Mouse (Mus musculus): Measurements from ENCODE around the gene Filip1. TPM values are rescaled to one million over a fixed set of nuclear protein-coding genes. Genes with fewer than 3 reads are reported as not detected.

The Filip1 gene
- polyA plus RNA-seq, 2 experiments = 0.29 to 0.37 TPM

- 6% methylated on average over 7 of the region's 7 CpGs for WGBS (ENCODE audit: insufficient replicate concordance)
- Histone ChIP-seq H3K4me1 (replicated peaks; ENCODE audit: control insufficient read depth in 2 of 2, insufficient read depth in 2 of 2, low read length in 1 of 2) (peaks cover 0 to 7% of the 10 kb centered on the region in 2 experiments; a peak in 2 of 4 replicates), H3K4me2 (ENCODE audit: low read depth) (no peak overlapping the region), H3K4me3 (ENCODE audit: insufficient read depth in 1 of 2, low read depth in 2 of 2, low read length in 2 of 2) (no peak overlapping the region), H3K27ac (no peak overlapping the region), H3K9me3 (ENCODE audit: control insufficient read depth, low read length) (no peaks in the 10 kb centered on the region), H3K9ac (replicated peaks) (no peak overlapping the region), H3K36me3 (replicated peaks; ENCODE audit: control insufficient read depth, insufficient read depth, low read depth) (no peaks in the 10 kb centered on the region), H3K27me3 (ENCODE audit: control insufficient read depth, insufficient read depth, low read length) (no peaks in the 10 kb centered on the region)
- TF ChIP-seq CTCF (IDR thresholded peaks at IDR 0.05; ENCODE audit: low read depth) (no peak), EP300 (IDR thresholded peaks at IDR 0.05; ENCODE audit: low read depth) (no peak)
- DNase-seq (ENCODE audit: low read depth in 3 of 3, low spot score in 3 of 3) (no peak), ATAC-seq (ENCODE audit: insufficient read depth) (no peak)
These were observed 93.3 kb downstream of the Filip1 start for GRCm38 (mm10) chr9:79919303-79919721.

- peaks cover 0 to 7% of the 10 kb centered on the region in 2 experiments; a peak in 2 of 4 replicates for H3K4me1 ChIP-seq (replicated peaks; ENCODE audit: control insufficient read depth in 2 of 2, insufficient read depth in 2 of 2, low read length in 1 of 2)
- no peak overlapping the region for H3K4me2 ChIP-seq (ENCODE audit: low read depth)
- WGBS (ENCODE audit: insufficient replicate concordance) = 47% methylated on average over 10 of the region's 10 CpGs
- no peaks in the 10 kb centered on the region for H3K9me3 ChIP-seq (ENCODE audit: control insufficient read depth, low read length)
- H3K4me3 ChIP-seq (ENCODE audit: insufficient read depth in 1 of 2, low read depth in 2 of 2, low read length in 2 of 2) = no peak overlapping the region
- DNase-seq (ENCODE audit: low read depth in 3 of 3, low spot score in 3 of 3) (no peak), ATAC-seq (ENCODE audit: insufficient read depth) (no peak)
- H3K27me3 ChIP-seq (ENCODE audit: control insufficient read depth, insufficient read depth, low read length) = no peaks in the 10 kb centered on the region
- no peak overlapping the region for H3K9ac ChIP-seq (replicated peaks)
- no peak overlapping the region for H3K27ac ChIP-seq
- H3K36me3 ChIP-seq (replicated peaks; ENCODE audit: control insufficient read depth, insufficient read depth, low read depth) = no peaks in the 10 kb centered on the region
- no peak for TF ChIP-seq EP300 (IDR thresholded peaks at IDR 0.05; ENCODE audit: low read depth)
- TF ChIP-seq CTCF (IDR thresholded peaks at IDR 0.05; ENCODE audit: low read depth) = no peak
These were observed 94.1 kb downstream of the Filip1 start for GRCm38 (mm10) chr9:79918325-79919117.

DNA sequence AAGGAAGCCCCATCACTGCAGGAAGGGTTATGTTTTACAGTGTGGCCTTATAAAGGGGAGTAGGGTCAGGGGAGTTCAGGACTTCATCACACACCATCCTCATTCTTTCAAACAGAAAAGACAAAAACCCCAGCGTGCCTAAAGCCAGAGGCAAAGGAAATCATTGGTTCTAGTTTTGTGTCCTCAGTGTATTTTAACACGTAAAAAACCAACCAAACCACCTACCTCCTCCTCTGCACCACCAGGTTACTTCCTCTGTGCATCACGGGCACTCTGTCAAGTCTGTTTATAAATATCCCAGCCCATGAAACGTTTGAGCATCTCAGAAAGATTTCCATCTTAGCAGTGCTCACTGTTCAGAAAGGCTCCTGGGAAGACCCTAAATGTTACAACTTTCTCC lies 98.4 kb downstream of the Filip1 start:
- H3K4me3 ChIP-seq (ENCODE audit: insufficient read depth in 1 of 2, low read depth in 2 of 2, low read length in 2 of 2) = no peak overlapping the region
- peaks cover 0 to 5% of the 10 kb centered on the region in 2 experiments; a peak in 2 of 4 replicates for H3K4me1 ChIP-seq (replicated peaks; ENCODE audit: control insufficient read depth in 2 of 2, insufficient read depth in 2 of 2, low read length in 1 of 2)
- no peaks in the 10 kb centered on the region for H3K9me3 ChIP-seq (ENCODE audit: control insufficient read depth, low read length)
- H3K9ac ChIP-seq (replicated peaks) = no peak overlapping the region
- WGBS (ENCODE audit: insufficient replicate concordance) = 18% methylated on average over 4 of the region's 4 CpGs
- no peaks in the 10 kb centered on the region for H3K27me3 ChIP-seq (ENCODE audit: control insufficient read depth, insufficient read depth, low read length)
- H3K4me2 ChIP-seq (ENCODE audit: low read depth) = no peak overlapping the region
- no peak for ATAC-seq (ENCODE audit: insufficient read depth)
- TF ChIP-seq CTCF (IDR thresholded peaks at IDR 0.05; ENCODE audit: low read depth) (no peak), EP300 (IDR thresholded peaks at IDR 0.05; ENCODE audit: low read depth) (no peak)
- no peak overlapping the region for H3K27ac ChIP-seq
- DNase-seq (ENCODE audit: low read depth in 3 of 3, low spot score in 3 of 3) = no peak
- H3K36me3 ChIP-seq (replicated peaks; ENCODE audit: control insufficient read depth, insufficient read depth, low read depth) = no peaks in the 10 kb centered on the region

DNA sequence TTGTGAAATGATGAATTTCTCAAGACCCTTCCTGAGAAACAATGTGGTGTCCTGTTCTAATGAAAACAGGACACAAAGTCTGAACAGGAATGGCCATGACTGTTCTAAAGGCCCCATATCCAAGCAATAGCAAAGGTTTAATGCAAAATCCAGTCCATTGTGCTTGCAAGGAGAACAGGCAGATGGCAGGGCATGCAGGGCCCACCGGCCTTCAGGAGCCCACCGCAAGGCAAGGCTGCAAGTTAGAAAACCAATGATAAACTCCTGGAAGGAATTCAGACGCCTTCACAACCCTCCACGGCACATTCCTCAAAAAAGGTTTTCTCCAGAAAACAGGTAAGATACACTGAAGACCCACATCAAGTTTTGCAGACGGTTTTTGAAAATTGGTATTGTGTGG lies 99.7 kb downstream of the Filip1 start:
- Histone ChIP-seq H3K9me3 (ENCODE audit: control insufficient read depth, low read length) (no peaks in the 10 kb centered on the region), H3K4me3 (ENCODE audit: insufficient read depth in 1 of 2, low read depth in 2 of 2, low read length in 2 of 2) (no peak overlapping the region), H3K36me3 (replicated peaks; ENCODE audit: control insufficient read depth, insufficient read depth, low read depth) (no peaks in the 10 kb centered on the region), H3K9ac (replicated peaks) (no peak overlapping the region), H3K4me2 (ENCODE audit: low read depth) (no peak overlapping the region), H3K4me1 (replicated peaks; ENCODE audit: control insufficient read depth in 2 of 2, insufficient read depth in 2 of 2, low read length in 1 of 2) (no peaks in the 10 kb centered on the region), H3K27ac (no peak overlapping the region), H3K27me3 (ENCODE audit: control insufficient read depth, insufficient read depth, low read length) (no peaks in the 10 kb centered on the region)
- ATAC-seq (ENCODE audit: insufficient read depth) = no peak
- DNase-seq (ENCODE audit: low read depth in 3 of 3, low spot score in 3 of 3) = no peak
- TF ChIP-seq EP300 (IDR thresholded peaks at IDR 0.05; ENCODE audit: low read depth) (no peak), CTCF (IDR thresholded peaks at IDR 0.05; ENCODE audit: low read depth) (no peak)
- 65% methylated on average over 5 of the region's 5 CpGs for WGBS (ENCODE audit: insufficient replicate concordance)

GRCm38 (mm10) chr9:79910166-79910565 lies 102.5 kb downstream of the Filip1 start:
- ATAC-seq (ENCODE audit: insufficient read depth) (no peak), DNase-seq (ENCODE audit: low read depth in 3 of 3, low spot score in 3 of 3) (no peak)
- Histone ChIP-seq H3K36me3 (replicated peaks; ENCODE audit: control insufficient read depth, insufficient read depth, low read depth) (no peaks in the 10 kb centered on the region), H3K9ac (replicated peaks) (no peak overlapping the region), H3K4me2 (ENCODE audit: low read depth) (no peak overlapping the region), H3K27ac (no peak overlapping the region), H3K9me3 (ENCODE audit: control insufficient read depth, low read length) (no peaks in the 10 kb centered on the region), H3K4me1 (replicated peaks; ENCODE audit: control insufficient read depth in 2 of 2, insufficient read depth in 2 of 2, low read length in 1 of 2) (no peaks in the 10 kb centered on the region), H3K4me3 (ENCODE audit: insufficient read depth in 1 of 2, low read depth in 2 of 2, low read length in 2 of 2) (no peak overlapping the region), H3K27me3 (ENCODE audit: control insufficient read depth, insufficient read depth, low read length) (no peaks in the 10 kb centered on the region)
- WGBS (ENCODE audit: insufficient replicate concordance) = 64% methylated on average over 3 of the region's 3 CpGs
- TF ChIP-seq CTCF (IDR thresholded peaks at IDR 0.05; ENCODE audit: low read depth) (no peak), EP300 (IDR thresholded peaks at IDR 0.05; ENCODE audit: low read depth) (no peak)
